Mouse (Mus musculus) midbrain, embryonic 16.5 days (tissue): ENCODE measurements at regions not wholly inside any gene's neighbourhood (a gene's known extent, or its start where the extent isn't known, plus 50 kb on each side); places are given as distances from the start of the nearest gene placed in this dataset.

Source experiments
- ATAC-seq: fragments of 200-750 bp; cut with Nextera tagmentation; 2 replicates; pipeline ENCODE4 v1.8.0; 2017; ENCODE audit warnings: moderate TSS enrichment
- H3K27ac ChIP-seq: fragments of 300-500 bp; sonication (generic); 2 replicates; pipeline ENCODE4 v1.5.1; 2014; ENCODE audit warnings: mild to moderate bottlenecking, low read length, mixed read lengths
- H3K27me3 ChIP-seq: fragments of 300-500 bp; sonication (generic); 2 replicates; pipeline ENCODE4 v1.6.1; 2014; ENCODE audit warnings: low read depth, low read length, mixed read lengths; ENCODE audit not compliant: control insufficient read depth, insufficient read depth
- H3K36me3 ChIP-seq: fragments of 300-500 bp; sonication (generic); 2 replicates; pipeline ENCODE4 v1.6.1; 2014; ENCODE audit warnings: mild to moderate bottlenecking, low read length, moderate library complexity, mixed read lengths; ENCODE audit not compliant: control insufficient read depth, insufficient read depth
- H3K4me1 ChIP-seq: fragments of 300-500 bp; sonication (generic); 2 replicates; pipeline ENCODE4 v1.6.1; 2014; ENCODE audit warnings: mild to moderate bottlenecking, low read length, mixed read lengths; ENCODE audit not compliant: control insufficient read depth, insufficient read depth
- H3K4me2 ChIP-seq: fragments of 300-500 bp; sonication (generic); 2 replicates; pipeline ENCODE4 v1.6.1; 2014; ENCODE audit warnings: mild to moderate bottlenecking, low read length, mixed read lengths
- H3K4me3 ChIP-seq: fragments of 300-500 bp; sonication (generic); 2 replicates; pipeline ENCODE4 v1.5.1; 2014; ENCODE audit warnings: low read depth, mild to moderate bottlenecking, low read length, moderate library complexity, mixed read lengths
- H3K9ac ChIP-seq: fragments of 300-500 bp; sonication (generic); 2 replicates; pipeline ENCODE4 v1.6.1; 2014; ENCODE audit warnings: low read depth, low read length, mixed read lengths
- H3K9me3 ChIP-seq: fragments of 300-500 bp; sonication (generic); replicated peaks from 2 replicates; pipeline ENCODE4 v1.6.1; 2014; ENCODE audit warnings: mild to moderate bottlenecking, low read length, mixed read lengths; ENCODE audit not compliant: control insufficient read depth, poor library complexity, severe bottlenecking
- WGBS: fragments of 180-500 bp; shearing (Covaris S2); extraction: QIAGEN DNeasy Blood & Tissue Kit; methylation state at CpG from one replicate; pipeline ENCODE4 v1.1.7; 2014; 5-methylcytosine and 5-hydroxymethylcytosine counted together

- H3K4me2 ChIP-seq, result no peak overlapping the region
- no peaks in the 10 kb centered on the region for H3K4me1 ChIP-seq
- no peaks in the 10 kb centered on the region for H3K27me3 ChIP-seq
- H3K9ac ChIP-seq, result no peak overlapping the region
- H3K4me3 ChIP-seq, result no peak overlapping the region
- no peaks in the 10 kb centered on the region for H3K36me3 ChIP-seq
- no peaks in the 10 kb centered on the region for H3K9me3 ChIP-seq
- no peak overlapping the region for H3K27ac ChIP-seq
- WGBS, result 84% methylated on average over 10 of the region's 10 CpGs
- ATAC-seq, result no peak
Measured at GRCm38 (mm10) chr15:93690011-93690410, 94.3 kb upstream of the Prickle1 start.

GRCm38 (mm10) chr15:93686385-93686784 lies 90.7 kb upstream of the Prickle1 start:
- H3K9ac ChIP-seq, result no peak overlapping the region
- H3K4me2 ChIP-seq, result no peak overlapping the region
- no peak overlapping the region for H3K27ac ChIP-seq
- no peak for ATAC-seq
- H3K9me3 ChIP-seq, result no peaks in the 10 kb centered on the region
- no peaks in the 10 kb centered on the region for H3K27me3 ChIP-seq
- 39% methylated on average over 9 of the region's 9 CpGs for WGBS
- no peaks in the 10 kb centered on the region for H3K36me3 ChIP-seq
- H3K4me3 ChIP-seq, result no peak overlapping the region
- no peaks in the 10 kb centered on the region for H3K4me1 ChIP-seq

- Histone ChIP-seq H3K4me2 (no peak overlapping the region), H3K4me3 (no peak overlapping the region), H3K27ac (no peak overlapping the region), H3K9ac (no peak overlapping the region), H3K27me3 (no peaks in the 10 kb centered on the region), H3K36me3 (no peaks in the 10 kb centered on the region), H3K9me3 (no peaks in the 10 kb centered on the region), H3K4me1 (no peaks in the 10 kb centered on the region)
- 88% methylated on average over 4 of the region's 4 CpGs for WGBS
- no peak for ATAC-seq
Measured at GRCm38 (mm10) chr15:93681602-93682001, 85.9 kb upstream of the Prickle1 start.

- WGBS, result 93% methylated on average over 6 of the region's 6 CpGs
Measured at GRCm38 (mm10) chr15:93675624-93676023, 79.9 kb upstream of the Prickle1 start.

GRCm38 (mm10) chr15:93673976-93674375 lies 78.3 kb upstream of the Prickle1 start:
- no peak overlapping the region for H3K9ac ChIP-seq
- 60% methylated on average over 10 of the region's 10 CpGs for WGBS
- H3K36me3 ChIP-seq, result no peaks in the 10 kb centered on the region
- H3K4me2 ChIP-seq, result no peak overlapping the region
- H3K4me1 ChIP-seq, result no peaks in the 10 kb centered on the region
- no peak overlapping the region for H3K27ac ChIP-seq
- no peaks in the 10 kb centered on the region for H3K27me3 ChIP-seq
- ATAC-seq, result no peak
- no peaks in the 10 kb centered on the region for H3K9me3 ChIP-seq
- no peak overlapping the region for H3K4me3 ChIP-seq

More at GRCm38 (mm10) chr15:93675624-93676023, 79.9 kb upstream of the Prickle1 start:
- Histone ChIP-seq H3K4me2 (no peak overlapping the region), H3K9me3 (no peaks in the 10 kb centered on the region), H3K9ac (no peak overlapping the region), H3K36me3 (no peaks in the 10 kb centered on the region), H3K4me1 (no peaks in the 10 kb centered on the region), H3K4me3 (no peak overlapping the region), H3K27ac (no peak overlapping the region), H3K27me3 (no peaks in the 10 kb centered on the region)
- no peak for ATAC-seq

- ATAC-seq, result no peak
- Histone ChIP-seq H3K4me3 (no peak overlapping the region), H3K4me1 (no peaks in the 10 kb centered on the region), H3K4me2 (no peak overlapping the region), H3K36me3 (no peaks in the 10 kb centered on the region), H3K9ac (no peak overlapping the region), H3K9me3 (no peaks in the 10 kb centered on the region), H3K27ac (no peak overlapping the region), H3K27me3 (no peaks in the 10 kb centered on the region)
- WGBS, result 62% methylated on average over 5 of the region's 5 CpGs
Measured at GRCm38 (mm10) chr15:93663876-93664275, 68.2 kb upstream of the Prickle1 start.

GRCm38 (mm10) chr15:93662601-93663000 lies 66.9 kb upstream of the Prickle1 start:
- H3K4me1 ChIP-seq, result no peaks in the 10 kb centered on the region
- H3K36me3 ChIP-seq, result no peaks in the 10 kb centered on the region
- H3K27ac ChIP-seq, result no peak overlapping the region
- 100% methylated on average over 1 of the region's 1 CpGs for WGBS
- H3K9me3 ChIP-seq, result no peaks in the 10 kb centered on the region
- H3K27me3 ChIP-seq, result no peaks in the 10 kb centered on the region
- no peak overlapping the region for H3K4me3 ChIP-seq
- ATAC-seq, result no peak
- no peak overlapping the region for H3K9ac ChIP-seq
- H3K4me2 ChIP-seq, result no peak overlapping the region

GRCm38 (mm10) chr15:93661801-93662200 lies 66.1 kb upstream of the Prickle1 start:
- no peaks in the 10 kb centered on the region for H3K27me3 ChIP-seq
- WGBS, result 88% methylated on average over 2 of the region's 2 CpGs
- no peak for ATAC-seq

GRCm38 (mm10) chr15:93660952-93661648 lies 65.4 kb upstream of the Prickle1 start:
- Histone ChIP-seq H3K4me3 (no peak overlapping the region), H3K36me3 (no peaks in the 10 kb centered on the region), H3K4me1 (no peaks in the 10 kb centered on the region), H3K27me3 (no peaks in the 10 kb centered on the region), H3K27ac (no peak overlapping the region), H3K4me2 (no peak overlapping the region), H3K9me3 (no peaks in the 10 kb centered on the region), H3K9ac (no peak overlapping the region)
- no peak for ATAC-seq
- WGBS, result 96% methylated on average over 14 of the region's 14 CpGs

More at GRCm38 (mm10) chr15:93661801-93662200, 66.1 kb upstream of the Prickle1 start:
- Histone ChIP-seq H3K27ac (no peak overlapping the region), H3K4me2 (no peak overlapping the region), H3K4me1 (no peaks in the 10 kb centered on the region), H3K4me3 (no peak overlapping the region), H3K9me3 (no peaks in the 10 kb centered on the region), H3K9ac (no peak overlapping the region), H3K36me3 (no peaks in the 10 kb centered on the region)
